Mouse (Mus musculus) liver, adult 10 weeks (tissue): ENCODE measurements around the gene Adam34. TPM values are rescaled to one million over a fixed set of nuclear protein-coding genes. Genes with fewer than 3 reads are reported as not detected.

Experiments used
- polyA plus RNA-seq: library from polyadenylated mRNA; stranded (reverse); fragments of 350-450 nt; fragmentation: Illumina TruSeq; extraction: RNeasy Lipid Tissue Mini Kit (QIAGEN cat#74804); gene quantifications from one replicate; pipeline ENCODE4 v1.2.3, GENCODE M21; 2014; ENCODE audit warnings: low read depth, low replicate concordance

Adam34 gene
- polyA plus RNA-seq = not detected

DNA sequence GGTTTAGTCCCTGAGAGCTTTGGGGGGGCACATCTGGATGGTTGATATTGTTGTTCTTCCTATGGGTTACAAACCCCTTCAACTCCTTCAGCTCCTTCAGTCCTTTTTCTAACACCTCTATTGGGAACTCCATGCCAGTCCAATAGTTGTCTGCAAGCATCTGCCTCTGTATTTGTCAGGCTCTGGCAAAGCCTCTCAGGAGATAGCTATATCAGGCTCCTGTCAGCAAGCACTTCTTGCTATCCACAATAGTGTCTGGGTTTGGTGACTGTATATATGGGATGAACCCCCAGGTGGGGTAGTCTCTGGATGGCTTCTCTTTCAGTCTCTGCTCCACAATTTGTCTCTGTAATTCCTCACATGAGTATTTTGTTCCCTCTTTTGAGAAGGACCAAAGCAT is at the start of gene Adam34:
Gene Adam34, minus strand, starts transcription at position 101 of the 400 bp plus-strand sequence.

DNA sequence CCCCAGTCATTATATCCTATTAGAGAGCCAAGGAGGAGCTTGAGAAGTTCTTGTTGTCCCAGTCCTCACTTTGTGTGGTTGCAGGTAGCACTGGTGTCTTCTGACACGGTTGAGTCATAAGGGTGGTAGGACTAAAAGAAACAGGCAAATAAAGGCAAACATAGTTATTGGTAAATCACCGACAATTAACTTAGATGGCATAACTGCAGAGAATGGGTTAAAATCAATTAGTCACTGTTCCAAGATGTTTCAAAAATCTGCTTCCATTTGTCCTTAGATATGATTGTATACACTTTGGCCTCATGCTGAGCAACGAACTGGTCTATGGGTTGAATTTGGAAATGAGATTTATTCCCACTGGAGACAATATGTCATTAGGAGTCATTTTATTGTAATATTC is 82.7 kb downstream of the Adam34 start, which contains the start of gene Gm5346:
Gene Gm5346, minus strand, starts transcription at position 101 of the 400 bp plus-strand sequence.

Other genes starting within 250 kb of the Adam34 start
- gene Adam26b, start 181.9 kb downstream of the Adam34 start, polyA plus RNA-seq = not detected
- not detected for gene Adam26a, start 133.3 kb downstream of the Adam34 start, polyA plus RNA-seq
- not detected for gene Gm5346, start 82.8 kb downstream of the Adam34 start, polyA plus RNA-seq